Mouse (Mus musculus) CH12.LX (cell line): ENCODE measurements around the gene Jmjd1c. TPM values are rescaled to one million over a fixed set of nuclear protein-coding genes. Genes with fewer than 3 reads are reported as not detected.

ENCODE experiments used
- DNase-seq: peaks from one replicate; pipeline ENCODE4 v3.0.0-alpha.2; 2013; ENCODE audit errors: extremely low read depth
- H3K27ac ChIP-seq: 2 replicates; pipeline ENCODE4 v1.5.1; 2012; ENCODE audit warnings: low read depth, mild to moderate bottlenecking, control low read depth, moderate library complexity; ENCODE audit not compliant: insufficient read depth
- H3K27me3 ChIP-seq: replicated peaks from 2 replicates; pipeline ENCODE3; 2012; ENCODE audit warnings: inconsistent platforms
- H3K36me3 ChIP-seq, 2 experiments: replicated peaks in 1 of 2; 2 replicates each; pipeline versions ENCODE3 to v1.6.1; 2012; ENCODE audit warnings: inconsistent platforms in 1 of 2, low read length in 1 of 2, mild to moderate bottlenecking in 1 of 2, mixed read lengths in 1 of 2, moderate library complexity in 1 of 2; ENCODE audit not compliant: control insufficient read depth in 1 of 2, insufficient read depth in 1 of 2
- H3K4me1 ChIP-seq, 2 experiments: 2 replicates each; pipeline ENCODE4 v1.6.1; 2012; ENCODE audit warnings: inconsistent platforms in 1 of 2, moderate library complexity in 1 of 2; ENCODE audit not compliant: insufficient read depth in 2 of 2, control insufficient read depth in 1 of 2
- H3K4me2 ChIP-seq: 2 replicates; pipeline ENCODE4 v1.6.1; 2012; ENCODE audit warnings: low read depth, mild to moderate bottlenecking, control low read depth; ENCODE audit not compliant: poor library complexity, insufficient read depth, severe bottlenecking
- H3K4me3 ChIP-seq, 3 experiments: fragments of 150-350 bp in 1 of 3; sonication (generic) in 1 of 3; replicated peaks in 1 of 3; 2 replicates each; pipeline versions ENCODE3 to v1.5.1; 2011 to 2012; ENCODE audit warnings: low read depth in 2 of 3, low read length in 2 of 3, mild to moderate bottlenecking in 2 of 3, moderate library complexity in 2 of 3, control low read depth in 1 of 3, improper control_type of control experiment in 1 of 3, inconsistent platforms in 1 of 3, mixed read lengths in 1 of 3; ENCODE audit not compliant: poor library complexity in 1 of 3
- H3K79me2 ChIP-seq: replicated peaks from 2 replicates; pipeline ENCODE4 v1.6.1; 2012; ENCODE audit warnings: mild to moderate bottlenecking, moderate library complexity; ENCODE audit not compliant: control insufficient read depth, poor library complexity, insufficient read depth, severe bottlenecking; ENCODE audit errors: extremely low read depth
- H3K9ac ChIP-seq: 2 replicates; pipeline ENCODE4 v1.6.1; 2012; ENCODE audit warnings: low read depth, mild to moderate bottlenecking, control low read depth, moderate library complexity; ENCODE audit not compliant: insufficient read depth
- H3K9me3 ChIP-seq: replicated peaks from 2 replicates; pipeline ENCODE3; 2012; ENCODE audit warnings: low read length, inconsistent platforms, mixed read lengths
- BHLHE40 ChIP-seq: IDR thresholded peaks from 2 replicates; pipeline ENCODE4 v1.6.1; 2011; ENCODE audit warnings: mild to moderate bottlenecking, low read depth, low read length, improper control_type of control experiment
- CHD1 ChIP-seq: IDR thresholded peaks from 2 replicates; pipeline ENCODE4 v1.6.1; 2012; ENCODE audit warnings: low read depth, low read length, improper control_type of control experiment, inconsistent platforms
- ELF1 ChIP-seq: IDR thresholded peaks from 2 replicates; pipeline ENCODE4 v1.6.1; 2014; ENCODE audit warnings: low read depth, mild to moderate bottlenecking, inconsistent platforms, low read length, improper control_type of control experiment
- EP300 ChIP-seq: IDR thresholded peaks from 2 replicates; pipeline ENCODE4 v1.6.1; 2011; ENCODE audit warnings: low read length, improper control_type of control experiment
- ETS1 ChIP-seq: conservative IDR thresholded peaks from 2 replicates; pipeline ENCODE4 v1.6.1; 2012; ENCODE audit warnings: low read depth, mild to moderate bottlenecking, inconsistent platforms, low read length, improper control_type of control experiment, moderate library complexity
- HCFC1 ChIP-seq: IDR thresholded peaks from 2 replicates; pipeline ENCODE4 v1.6.1; 2012; ENCODE audit warnings: low read depth, mild to moderate bottlenecking, inconsistent platforms, low read length, improper control_type of control experiment
- IRF4 ChIP-seq: IDR thresholded peaks from 2 replicates; pipeline ENCODE4 v1.6.1; 2014; ENCODE audit warnings: low read depth, mild to moderate bottlenecking, inconsistent platforms, low read length, improper control_type of control experiment
- JUN ChIP-seq: IDR thresholded peaks from 2 replicates; pipeline ENCODE4 v1.6.1; 2011; ENCODE audit warnings: low read depth, mild to moderate bottlenecking, low read length, improper control_type of control experiment, moderate library complexity; ENCODE audit not compliant: insufficient read depth
- JUND ChIP-seq: conservative IDR thresholded peaks from 2 replicates; pipeline ENCODE4 v1.6.1; 2011; ENCODE audit warnings: low read depth, low read length, improper control_type of control experiment
- MAX ChIP-seq: IDR thresholded peaks from 2 replicates; pipeline ENCODE4 v1.6.1; 2011; ENCODE audit warnings: low read length, improper control_type of control experiment
- MAZ ChIP-seq: IDR thresholded peaks from 2 replicates; pipeline ENCODE4 v1.6.1; 2012; ENCODE audit warnings: low read depth, mild to moderate bottlenecking, inconsistent platforms, low read length, improper control_type of control experiment, moderate library complexity
- NRF1 ChIP-seq: IDR thresholded peaks from 2 replicates; pipeline ENCODE4 v1.6.1; 2014; ENCODE audit warnings: low read depth, mild to moderate bottlenecking, inconsistent platforms, low read length, improper control_type of control experiment, moderate library complexity
- PAX5 ChIP-seq: IDR thresholded peaks from 2 replicates; pipeline ENCODE4 v1.6.1; 2012; ENCODE audit warnings: low read length, inconsistent platforms, mixed read lengths
- POLR2A ChIP-seq: IDR thresholded peaks from 2 replicates; pipeline ENCODE4 v1.6.1; 2011; ENCODE audit warnings: low read depth, mild to moderate bottlenecking, improper control_type of control experiment, low read length
- RAD21 ChIP-seq: IDR thresholded peaks from 2 replicates; pipeline ENCODE4 v1.6.1; 2011; ENCODE audit warnings: low read depth, mild to moderate bottlenecking, low read length, improper control_type of control experiment, moderate library complexity
- RCOR1 ChIP-seq: conservative IDR thresholded peaks from 2 replicates; pipeline ENCODE4 v1.6.1; 2012; ENCODE audit warnings: low read depth, mild to moderate bottlenecking, inconsistent platforms, low read length, improper control_type of control experiment
- SIN3A ChIP-seq: IDR thresholded peaks from 2 replicates; pipeline ENCODE4 v1.6.1; 2012; ENCODE audit warnings: low read length, improper control_type of control experiment, inconsistent platforms
- SMC3 ChIP-seq: IDR thresholded peaks from 2 replicates; pipeline ENCODE4 v1.6.1; 2011; ENCODE audit warnings: low read depth, low read length, improper control_type of control experiment
- TCF12 ChIP-seq: IDR thresholded peaks from 2 replicates; pipeline ENCODE4 v1.6.1; 2014; ENCODE audit warnings: low read depth, mild to moderate bottlenecking, inconsistent platforms, low read length, improper control_type of control experiment
- UBTF ChIP-seq: IDR thresholded peaks from 2 replicates; pipeline ENCODE4 v1.6.1; 2012; ENCODE audit warnings: low read depth, mild to moderate bottlenecking, inconsistent platforms, low read length, improper control_type of control experiment, moderate library complexity
- USF1 ChIP-seq: IDR thresholded peaks from 2 replicates; pipeline ENCODE4 v1.6.1; 2014; ENCODE audit warnings: low read depth, mild to moderate bottlenecking, inconsistent platforms, low read length, improper control_type of control experiment
- ZKSCAN1 ChIP-seq: IDR thresholded peaks from 2 replicates; pipeline ENCODE4 v1.6.1; 2012; ENCODE audit warnings: low read depth, inconsistent platforms, low read length, improper control_type of control experiment, borderline replicate concordance
- ZMIZ1 ChIP-seq: IDR thresholded peaks from 2 replicates; pipeline ENCODE4 v1.6.1; 2012; ENCODE audit warnings: low read depth, mild to moderate bottlenecking, inconsistent platforms, low read length, improper control_type of control experiment
- ZNF384 ChIP-seq: IDR thresholded peaks from 2 replicates; pipeline ENCODE4 v1.6.1; 2012; ENCODE audit warnings: low read depth, low read length, improper control_type of control experiment, inconsistent platforms
- dilution Hi-C: fragments of 300-500 bp; cut with MboI; formaldehyde crosslinking; loops from 2 replicates; pipeline ENCODE4 v1.14.3; 2020; ENCODE audit warnings: low sequenced_read_pairs; ENCODE audit not compliant: extremely low pct_unique_long_range_greater_than_20kb, extremely low pct_ligation_motif_present
- in situ Hi-C: fragments of 300-500 bp; cut with MboI; formaldehyde crosslinking; loops from 3 replicates; pipeline ENCODE4 v1.14.3; 2019; ENCODE audit warnings: low sequenced_read_pairs, low pct_ligation_motif_present, low pct_unique_long_range_greater_than_20kb, mixed read lengths
- polyA plus RNA-seq: library from polyadenylated mRNA; unstranded; fragments of >175 nt; gene quantifications from 2 replicates; pipeline ENCODE4 v1.2.1, GENCODE M21; 2012; ENCODE audit warnings: low read depth; ENCODE audit not compliant: insufficient read length
- total RNA-seq, 2 experiments: library from RNA; depleted of rRNA; stranded (reverse); fragments of 300-350 nt in 1 of 2; fragments of >200 nt in 1 of 2; gene quantifications; 2 replicates each; pipeline ENCODE4 v1.2.3; 2012 to 2014

Gene Jmjd1c
- total and polyA plus RNA-seq, 3 experiments: 41.2 to 50.1 (median 41.6) TPM

- TF ChIP-seq RAD21 (no peak), HCFC1 (no peak), JUN (no peak), ELF1 (no peak), RCOR1 (no peak), SMC3 (no peak), PAX5 (no peak), ETS1 (no peak), CHD1 (no peak; the same call in 1 of the 2 replicates), SIN3A (no peak), NRF1 (no peak), IRF4 (no peak), ZMIZ1 (no peak), BHLHE40 (no peak), USF1 (no peak), MAZ (no peak), EP300 (no peak), JUND (no peak)
- in situ Hi-C loops (no loop called here), dilution Hi-C loops (no loop called here)
- Histone ChIP-seq H3K9ac (peak overlapping the region; percentile 83), H3K27me3 (no peaks in the 10 kb centered on the region), H3K4me2 (peak overlapping the region; percentile 78), H3K4me1 (peaks cover 13 to 77% of the 10 kb centered on the region in 2 experiments), H3K79me2 (peaks cover 83% of the 10 kb centered on the region), H3K9me3 (no peaks in the 10 kb centered on the region), H3K36me3 (peaks cover 0 to 7% of the 10 kb centered on the region in 2 experiments), H3K27ac (peak overlapping the region; percentile 94; the same call in 1 of the 2 replicates), H3K4me3 (peak overlapping the region in 2 of 3 experiments; percentile 2 to 42)
- DNase-seq: no peak
These were observed 23.3 kb upstream of the Jmjd1c start for GRCm38 (mm10) chr10:67072600-67072999.

- peak overlapping the region; percentile 83 for H3K9ac ChIP-seq
- H3K27ac ChIP-seq: peak overlapping the region; percentile 89
- peaks cover 14 to 79% of the 10 kb centered on the region in 2 experiments for H3K4me1 ChIP-seq
- in situ Hi-C loops: no loop called here
- H3K9me3 ChIP-seq: no peaks in the 10 kb centered on the region
- no peaks in the 10 kb centered on the region for H3K27me3 ChIP-seq
- H3K4me3 ChIP-seq: peak overlapping the region in 1 of 3 experiments; percentile 56
- peak overlapping the region; percentile 37 for H3K4me2 ChIP-seq
- dilution Hi-C loops: no loop called here
- H3K79me2 ChIP-seq: peaks cover 79% of the 10 kb centered on the region
- H3K36me3 ChIP-seq: peaks cover 0 to 7% of the 10 kb centered on the region in 2 experiments
- DNase-seq: no peak
- TF ChIP-seq JUN (no peak), MAX (no peak), POLR2A (0 out of 2 replicates have a peak, but pooled peaks have one; percentile 24), ZKSCAN1 (no peak), TCF12 (no peak), ZNF384 (peak; percentile 94), UBTF (no peak)
- TF ChIP-seq, all 38 proteins: peak for 2
These were observed 22.3 kb upstream of the Jmjd1c start for GRCm38 (mm10) chr10:67073577-67073976.
